Mouse (Mus musculus) common myeloid progenitor, adult 5-6 weeks (primary cell): ENCODE measurements around the gene Taok1. TPM values are rescaled to one million over a fixed set of nuclear protein-coding genes. Genes with fewer than 3 reads are reported as not detected.

ENCODE experiments used
- total RNA-seq: library from RNA; stranded (forward); fragments of 200-1000, 187-1606 nt; gene quantifications from 2 replicates; pipeline ENCODE4 v1.2.3, GENCODE M21; 2017

Taok1 gene
- total RNA-seq, 1 experiment from 2014 or later = 49.5 TPM

Other genes with a start within 250 kb of the Taok1 start
- gene Coro6, start 145.4 kb downstream of the Taok1 start, total RNA-seq = not detected in 2 replicates
- 8.7 and 10.5 TPM in 2 replicates for gene Ankrd13b, start 118.1 kb downstream of the Taok1 start, total RNA-seq
- 22.4 and 24.1 TPM in 2 replicates for gene Git1, start 114.3 kb downstream of the Taok1 start, total RNA-seq
- 5.9 and 9.4 TPM in 2 replicates for gene Abhd15, start 92.7 kb downstream of the Taok1 start, total RNA-seq
- gene Trp53i13, start 91.8 kb downstream of the Taok1 start, total RNA-seq = 3.1 and 3.5 TPM in 2 replicates
- 0.82 and 0.92 TPM in 2 replicates for gene Gm10392, start 88.6 kb downstream of the Taok1 start, total RNA-seq
- 80.2 and 84.7 TPM in 2 replicates for gene Nufip2, start 78.3 kb upstream of the Taok1 start, total RNA-seq
- not detected in 2 replicates for gene Cryba1, start 117.5 kb upstream of the Taok1 start, total RNA-seq
- gene Myo18a, start 155.4 kb upstream of the Taok1 start, total RNA-seq = 118 and 140 TPM in 2 replicates
- gene Gm10277, start 179.9 kb upstream of the Taok1 start, total RNA-seq = 0.05 TPM in 1 of 2 replicates, not detected in the other